Mouse (Mus musculus) stomach, embryonic 16.5 days (tissue): Measurements from ENCODE around the gene Tmem190. TPM values are rescaled to one million over a fixed set of nuclear protein-coding genes. Genes with fewer than 3 reads are reported as not detected.
"Not testable (repeated sequence)": the region's sequence is repeated elsewhere in the genome, so short reads cannot be mapped to it uniquely, and the experiment has no call there.

ENCODE experiments used
- ATAC-seq: fragments of 200-750 bp; cut with Nextera tagmentation; 2 replicates; pipeline ENCODE4 v1.8.0; 2017; ENCODE audit warnings: moderate number of reproducible peaks, moderate TSS enrichment; ENCODE audit not compliant: insufficient read depth, low FRiP score
- H3K27ac ChIP-seq: fragments of 300-500 bp; sonication (generic); 2 replicates; pipeline ENCODE4 v1.5.1; 2014; ENCODE audit warnings: low read length
- H3K27me3 ChIP-seq: fragments of 300-500 bp; sonication (generic); 2 replicates; pipeline ENCODE4 v1.6.1; 2014; ENCODE audit warnings: low read length, control low read depth, mixed read lengths; ENCODE audit not compliant: control insufficient read depth, insufficient read depth
- H3K36me3 ChIP-seq: fragments of 300-500 bp; sonication (generic); 2 replicates; pipeline ENCODE4 v1.6.1; 2014; ENCODE audit warnings: low read length; ENCODE audit not compliant: control insufficient read depth, insufficient read depth
- H3K4me1 ChIP-seq: fragments of 300-500 bp; sonication (generic); 2 replicates; pipeline ENCODE4 v1.6.1; 2014; ENCODE audit warnings: low read length, control low read depth, mixed read lengths; ENCODE audit not compliant: control insufficient read depth, insufficient read depth
- H3K4me2 ChIP-seq: fragments of 300-500 bp; sonication (generic); 2 replicates; pipeline ENCODE4 v1.6.1; 2014; ENCODE audit warnings: low read depth, low read length, mixed read lengths
- H3K4me3 ChIP-seq: fragments of 300-500 bp; sonication (generic); replicated peaks from 2 replicates; pipeline ENCODE4 v1.5.1; 2014; ENCODE audit warnings: mild to moderate bottlenecking, low read length
- H3K9ac ChIP-seq: fragments of 300-500 bp; sonication (generic); 2 replicates; pipeline ENCODE4 v1.6.1; 2014; ENCODE audit warnings: low read length
- H3K9me3 ChIP-seq: fragments of 300-500 bp; sonication (generic); replicated peaks from 2 replicates; pipeline ENCODE4 v1.6.1; 2016; ENCODE audit warnings: low read length, control low read depth; ENCODE audit not compliant: control insufficient read depth
- WGBS: fragments of 180-500 bp; shearing (Covaris S2); extraction: QIAGEN DNeasy Blood & Tissue Kit; methylation state at CpG from one replicate; pipeline ENCODE4 v1.1.7; 2014; 5-methylcytosine and 5-hydroxymethylcytosine counted together
- polyA plus RNA-seq: library from polyadenylated mRNA; unstranded; fragments of >200 nt; fragmentation: Nextera tagmentation; extraction: Ambion mirVana; gene quantifications from 2 replicates; pipeline ENCODE4 v1.2.1, GENCODE M21; 2015

The Tmem190 gene
- polyA plus RNA-seq, 1 experiment from 2014 or later = 0.72 TPM

DNA sequence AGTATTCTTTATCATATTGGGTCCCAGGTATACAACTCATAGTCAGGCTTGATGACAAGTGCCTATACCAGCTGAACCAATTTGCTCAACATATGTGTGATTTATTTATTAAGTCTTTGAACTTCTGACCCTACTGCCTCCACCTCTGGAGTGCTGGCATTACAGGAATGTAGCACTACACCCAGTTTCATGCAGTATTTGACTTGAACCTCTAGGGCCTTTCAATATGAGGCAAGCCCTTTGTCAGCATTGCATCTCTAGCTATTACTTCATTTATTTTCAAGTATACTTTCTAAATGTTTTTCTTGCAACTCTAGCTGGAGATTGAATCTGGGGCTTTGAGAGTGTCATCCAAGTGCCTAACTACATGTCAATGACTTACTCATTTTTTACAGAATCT is 19.5 kb downstream of the Tmem190 start:
- H3K4me1 ChIP-seq = no peaks in the 10 kb centered on the region
- ATAC-seq = no peak
- H3K4me3 ChIP-seq = no peak overlapping the region
- H3K27ac ChIP-seq = no peak overlapping the region
- no peak overlapping the region for H3K9ac ChIP-seq
- H3K9me3 ChIP-seq = no peaks in the 10 kb centered on the region
- no peak overlapping the region for H3K4me2 ChIP-seq
- peaks cover 15% of the 10 kb centered on the region for H3K36me3 ChIP-seq
- H3K27me3 ChIP-seq = no peaks in the 10 kb centered on the region

DNA sequence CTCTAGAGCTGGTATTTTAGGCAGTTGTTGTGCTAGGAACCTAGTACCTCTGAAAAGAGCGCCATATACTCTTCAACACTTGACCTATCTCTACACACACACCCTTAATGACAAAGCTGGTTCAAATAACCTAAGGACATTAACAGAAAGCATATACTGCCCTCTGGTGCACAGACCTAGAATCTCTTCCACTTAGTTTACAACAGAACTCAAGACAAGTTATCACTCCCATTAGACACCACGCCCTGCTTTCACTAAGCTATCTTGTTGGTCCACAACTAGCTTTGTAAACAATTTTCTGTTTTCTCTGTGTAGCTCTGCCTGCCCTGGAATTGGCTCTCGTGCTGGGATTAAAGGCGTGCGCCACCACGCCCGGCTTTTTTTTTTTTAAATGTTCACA is 24.0 kb downstream of the Tmem190 start:
- Histone ChIP-seq H3K27me3 (no peaks in the 10 kb centered on the region), H3K36me3 (peaks cover 20% of the 10 kb centered on the region; the same call in 1 of the 2 replicates), H3K4me3 (no peak overlapping the region), H3K9ac (no peak overlapping the region), H3K27ac (no peak overlapping the region), H3K9me3 (no peaks in the 10 kb centered on the region), H3K4me1 (peaks cover 18% of the 10 kb centered on the region), H3K4me2 (no peak overlapping the region)
- peak; percentile 11; the same call in 1 of the 2 replicates for ATAC-seq
- WGBS = 82% methylated on average over 7 of the region's 7 CpGs

DNA sequence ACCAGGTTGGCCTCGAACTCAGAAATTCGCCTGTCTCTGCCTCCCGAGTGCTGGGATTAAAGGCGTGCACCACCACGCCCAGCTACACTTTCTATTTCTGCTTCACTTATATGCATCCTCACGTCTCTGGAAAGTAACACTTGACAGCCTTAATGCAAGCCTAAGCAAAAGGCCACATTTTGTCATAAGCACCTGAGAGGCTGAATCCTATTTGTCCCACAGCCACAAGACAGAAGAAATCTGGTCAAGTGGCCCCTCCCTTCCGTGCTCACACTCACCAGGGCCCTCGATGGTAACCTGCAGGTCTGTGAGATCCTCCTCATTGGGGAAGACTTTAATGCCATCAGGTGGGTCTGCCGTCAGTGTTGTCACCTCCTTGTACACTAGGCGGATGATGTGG is 28.4 kb downstream of the Tmem190 start:
- H3K9ac ChIP-seq = peak overlapping the region; percentile 99
- not testable (repeated sequence) for H3K9me3 ChIP-seq, H3K27ac ChIP-seq, H3K27me3 ChIP-seq, ATAC-seq
- WGBS = 22% methylated on average over 10 of the region's 10 CpGs
- peak overlapping the region; percentile 98 for H3K4me3 ChIP-seq
- peaks cover 17% of the 10 kb centered on the region; the same call in 1 of the 2 replicates for H3K36me3 ChIP-seq
- peak overlapping the region; percentile 74 for H3K4me2 ChIP-seq
- peaks cover 18% of the 10 kb centered on the region for H3K4me1 ChIP-seq

DNA sequence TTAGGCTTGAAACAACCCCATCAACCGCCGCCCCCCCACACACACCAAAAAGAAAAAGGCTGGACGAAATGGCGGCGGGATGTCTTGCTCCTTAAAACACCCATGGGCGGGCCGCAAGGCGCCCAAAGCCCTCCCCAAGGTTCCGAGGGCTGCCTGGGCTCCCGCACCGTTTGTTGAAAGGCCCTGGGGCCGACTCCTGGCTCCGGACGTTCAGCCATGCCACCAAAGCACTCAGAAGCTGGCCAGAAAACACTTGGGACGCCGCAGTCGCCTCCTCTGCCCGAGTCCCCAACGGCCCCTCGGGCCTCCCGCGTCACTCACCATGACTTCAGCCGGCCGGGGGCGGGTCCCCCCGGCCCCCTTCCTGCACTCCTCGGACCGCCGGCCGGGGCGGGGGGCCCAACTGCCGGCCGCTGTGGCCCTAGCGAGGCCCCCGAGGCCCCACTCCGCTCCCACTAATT is 29.1 kb downstream of the Tmem190 start:
- H3K27me3 ChIP-seq = no peaks in the 10 kb centered on the region
- H3K4me1 ChIP-seq = peaks cover 18% of the 10 kb centered on the region
- peak overlapping the region; percentile 74 for H3K4me2 ChIP-seq
- WGBS = under 1% methylated on average over 31 of the region's 36 CpGs
- no peak for ATAC-seq
- H3K9ac ChIP-seq = peak overlapping the region; percentile 99
- H3K27ac ChIP-seq = peak overlapping the region; percentile 97
- no peaks in the 10 kb centered on the region for H3K9me3 ChIP-seq
- peaks cover 10% of the 10 kb centered on the region; the same call in 1 of the 2 replicates for H3K36me3 ChIP-seq
- H3K4me3 ChIP-seq = peak overlapping the region; percentile 98

DNA sequence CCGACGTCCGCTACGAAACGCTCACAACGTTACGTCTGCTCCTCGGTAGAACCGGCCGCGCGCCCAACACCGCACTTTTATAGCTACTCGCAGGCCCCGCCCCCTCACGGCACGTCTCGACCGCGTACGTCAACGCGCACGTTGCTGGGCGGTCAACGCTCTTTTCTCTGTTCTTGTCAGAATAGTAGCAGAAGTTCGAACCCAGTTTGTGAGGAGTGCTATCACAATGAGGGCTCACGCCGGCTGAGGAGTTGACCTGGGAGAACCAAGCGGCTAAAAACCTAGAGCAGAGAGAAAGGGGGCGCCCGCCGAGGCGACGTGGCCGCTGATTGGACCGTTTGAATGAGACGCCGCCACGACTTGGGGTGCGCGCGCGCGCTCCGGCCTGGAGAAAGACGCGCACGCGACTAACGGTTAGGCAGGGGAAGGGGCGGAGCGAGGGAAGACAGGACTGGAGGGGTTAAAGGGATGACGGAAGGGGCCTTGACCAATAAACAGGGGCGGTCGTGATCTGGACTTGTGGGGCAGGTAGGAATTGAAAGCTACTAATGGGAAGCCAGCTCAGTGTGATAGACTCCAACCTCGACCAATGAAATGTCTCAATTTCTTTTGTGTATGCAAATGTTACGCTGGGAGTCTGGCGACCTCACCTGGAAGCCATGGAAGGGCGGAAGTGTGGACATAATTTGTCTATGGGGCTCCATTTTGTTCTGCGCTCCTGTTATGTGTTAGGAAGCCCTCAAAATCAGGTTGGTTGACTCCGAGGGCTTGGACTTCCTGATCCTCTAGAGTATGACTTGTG is 29.8 kb downstream of the Tmem190 start, which contains the start of gene Ube2s:
Ube2s (minus strand) TSS at position 288 of the 802 bp plus-strand sequence.
- peak within 1 kb of the TSS; percentile 74 for H3K4me2 ChIP-seq
- H3K4me3 ChIP-seq = peak within 1 kb of the TSS; percentile 98
- H3K9ac ChIP-seq = peak within 1 kb of the TSS; percentile 99
- peaks cover 16% of the 10 kb centered on the region for H3K4me1 ChIP-seq
- no peaks in the 10 kb centered on the region for H3K27me3 ChIP-seq
- H3K9me3 ChIP-seq = no peaks in the 10 kb centered on the region
- peaks cover 6% of the 10 kb centered on the region; the same call in 1 of the 2 replicates for H3K36me3 ChIP-seq
- under 1% methylated on average over 60 of the region's 62 CpGs for WGBS
- H3K27ac ChIP-seq = peak within 1 kb of the TSS; percentile 97
- peak; percentile 99 for ATAC-seq

DNA sequence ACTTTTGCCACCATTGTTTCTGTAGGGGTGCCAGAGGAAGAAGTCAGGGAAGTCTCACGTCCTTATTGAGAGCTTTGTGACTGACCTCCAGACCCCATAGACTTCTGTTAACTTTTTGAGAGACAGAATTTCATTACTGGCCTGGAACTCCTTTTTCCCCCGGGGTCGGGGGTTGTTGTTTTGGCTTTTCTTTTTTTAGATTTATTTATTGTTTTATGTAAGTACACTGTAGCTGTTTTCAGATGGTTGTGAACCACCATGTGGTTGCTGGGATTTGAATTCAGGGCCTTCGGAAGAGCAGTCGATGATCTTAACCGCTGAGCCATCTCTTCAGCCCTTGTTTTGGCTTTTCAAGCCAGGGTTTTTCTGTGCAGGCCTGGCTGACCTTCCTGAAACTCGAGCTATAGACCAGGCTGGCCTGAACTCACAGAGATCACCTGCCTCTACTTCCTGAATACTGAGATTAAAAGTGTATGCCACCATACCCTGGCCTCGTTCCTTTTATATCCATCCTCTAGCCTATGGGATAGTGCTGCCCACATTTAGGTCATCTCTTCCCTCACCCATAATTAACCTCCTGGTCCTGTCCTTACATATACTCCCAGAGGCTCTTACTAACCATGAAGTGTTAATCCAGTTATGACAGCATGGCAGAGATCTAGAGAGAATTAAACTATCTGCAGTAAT is 30.5 kb downstream of the Tmem190 start:
- H3K27me3 ChIP-seq = no peaks in the 10 kb centered on the region
- 21% methylated on average over 8 of the region's 8 CpGs for WGBS

DNA sequence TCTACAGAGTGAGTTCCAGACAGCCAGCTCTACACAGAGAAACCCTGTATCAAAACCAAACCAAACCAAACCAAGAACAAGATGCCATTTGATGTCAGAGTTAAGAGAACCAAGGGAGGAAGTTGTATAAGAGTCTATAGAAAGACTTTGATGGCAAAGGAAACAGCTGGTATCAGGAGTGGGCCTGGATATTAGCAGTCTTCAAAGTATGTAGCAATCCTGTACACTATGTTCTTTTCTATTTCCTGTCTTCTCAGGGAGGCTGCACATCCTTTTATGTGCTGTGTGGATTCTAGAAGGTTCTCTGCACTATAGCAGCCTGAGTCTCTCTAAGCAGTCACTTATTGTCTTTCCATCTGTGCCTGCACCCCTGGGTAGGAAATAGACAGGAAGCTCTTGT is 33.8 kb downstream of the Tmem190 start:
- no peaks in the 10 kb centered on the region for H3K9me3 ChIP-seq
- no peak overlapping the region for H3K4me2 ChIP-seq
- no peak overlapping the region for H3K27ac ChIP-seq
- no peaks in the 10 kb centered on the region for H3K36me3 ChIP-seq
- ATAC-seq = no peak
- H3K27me3 ChIP-seq = no peaks in the 10 kb centered on the region
- H3K4me1 ChIP-seq = 0 out of 2 replicates have a peak, but pooled peaks cover 3% of the 10 kb centered on the region
- no peak overlapping the region for H3K9ac ChIP-seq
- H3K4me3 ChIP-seq = no peak overlapping the region

More for the DNA sequence above, 30.5 kb downstream of the Tmem190 start:
- ATAC-seq = no peak
- Histone ChIP-seq H3K9me3 (no peaks in the 10 kb centered on the region), H3K4me1 (peaks cover 18% of the 10 kb centered on the region), H3K9ac (peak overlapping the region; percentile 75), H3K27ac (peak overlapping the region; percentile 88), H3K36me3 (0 out of 2 replicates have a peak, but pooled peaks cover 3% of the 10 kb centered on the region), H3K4me3 (peak overlapping the region; percentile 98), H3K4me2 (peak overlapping the region; percentile 66)

DNA sequence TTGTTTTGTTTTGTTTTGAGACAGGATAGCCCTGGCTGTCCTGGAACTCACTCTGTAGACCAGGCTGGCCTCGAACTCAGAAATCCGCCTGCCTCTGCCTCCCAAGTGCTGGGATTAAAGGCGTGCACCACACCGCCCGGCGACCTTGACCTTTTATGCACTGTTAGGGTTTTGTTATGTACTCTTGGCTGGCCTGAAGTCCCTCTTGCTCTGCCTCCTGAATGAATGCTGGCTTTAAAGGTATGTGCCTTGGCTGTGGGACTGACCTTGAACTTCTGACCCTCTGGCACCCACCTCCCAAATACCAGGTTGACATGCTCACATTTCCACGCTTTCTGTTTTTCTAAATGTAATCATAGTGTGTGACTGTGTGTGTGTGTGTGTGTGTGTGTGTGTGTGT is 38.2 kb downstream of the Tmem190 start:
- not testable (repeated sequence) for ATAC-seq, H3K9me3 ChIP-seq, H3K4me2 ChIP-seq, H3K4me3 ChIP-seq, H3K27ac ChIP-seq, H3K9ac ChIP-seq, H3K36me3 ChIP-seq, H3K27me3 ChIP-seq, H3K4me1 ChIP-seq
- 87% methylated on average over 7 of the region's 7 CpGs for WGBS

DNA sequence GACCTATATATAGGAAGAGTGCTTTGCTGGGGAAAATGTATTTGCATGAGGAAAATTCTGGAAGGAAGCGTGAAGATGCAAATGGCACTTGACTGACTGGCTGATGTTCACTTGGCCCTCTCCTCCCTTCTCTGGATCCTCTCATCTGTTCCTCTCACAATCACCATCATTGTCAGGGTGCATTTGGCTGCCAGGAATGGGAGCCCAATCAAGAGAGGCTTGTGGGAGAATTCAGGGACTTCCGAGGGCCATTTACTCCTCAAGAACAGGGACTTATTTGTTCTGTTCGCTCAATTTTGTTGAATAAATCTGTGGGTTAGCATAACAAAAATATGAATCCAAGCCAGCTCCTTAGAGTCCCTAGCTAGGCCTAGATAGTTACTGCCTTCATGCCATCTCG is 39.0 kb downstream of the Tmem190 start:
- H3K27ac ChIP-seq = no peak overlapping the region
- no peaks in the 10 kb centered on the region for H3K27me3 ChIP-seq
- 0 out of 2 replicates have a peak, but pooled peaks cover 3% of the 10 kb centered on the region for H3K4me1 ChIP-seq
- H3K36me3 ChIP-seq = no peaks in the 10 kb centered on the region
- H3K9me3 ChIP-seq = no peaks in the 10 kb centered on the region
- WGBS = 74% methylated on average over 4 of the region's 4 CpGs
- H3K9ac ChIP-seq = no peak overlapping the region
- ATAC-seq = no peak
- no peak overlapping the region for H3K4me2 ChIP-seq
- H3K4me3 ChIP-seq = no peak overlapping the region
